Mouse (Mus musculus): ENCODE results near the gene Ddx19a. TPM values are rescaled to one million over a fixed set of nuclear protein-coding genes. Genes with fewer than 3 reads are reported as not detected.
"Not testable (repeated sequence)": the region's sequence is repeated elsewhere in the genome, so short reads cannot be mapped to it uniquely, and the experiment has no call there.

Gene Ddx19a
- total RNA-seq, 2 experiments from 2014 or later: 26.5 to 28.6 TPM

- DNase-seq (ENCODE audit: low spot score in 2 of 2): not testable (repeated sequence)
Measured at GRCm38 (mm10) chr8:110976532-110976931, 21.1 kb downstream of the Ddx19a start.

- DNase-seq (ENCODE audit: low spot score in 2 of 2): peak; percentile 90 to 96
Measured at GRCm38 (mm10) chr8:110969910-110970770, 27.5 kb downstream of the Ddx19a start.

- no peak for DNase-seq (ENCODE audit: low spot score in 2 of 2)
Measured at GRCm38 (mm10) chr8:110967326-110967725, 30.3 kb downstream of the Ddx19a start.

GRCm38 (mm10) chr8:110966586-110966985 lies 31.0 kb downstream of the Ddx19a start:
- no peak for DNase-seq (ENCODE audit: low spot score in 2 of 2)

- DNase-seq (ENCODE audit: low spot score in 2 of 2): peak; percentile 50 to 74
Measured at GRCm38 (mm10) chr8:110965594-110965993, 32.0 kb downstream of the Ddx19a start.

- DNase-seq (ENCODE audit: low spot score in 2 of 2): peak in 1 of 2 experiments; percentile 37
Measured at GRCm38 (mm10) chr8:110964666-110965065, 32.9 kb downstream of the Ddx19a start.

- no peak for DNase-seq (ENCODE audit: low spot score in 2 of 2)
Measured at GRCm38 (mm10) chr8:110963051-110963450, 34.5 kb downstream of the Ddx19a start.

GRCm38 (mm10) chr8:110959906-110960305 lies 37.7 kb downstream of the Ddx19a start:
- no peak for DNase-seq (ENCODE audit: low spot score in 2 of 2)

GRCm38 (mm10) chr8:110959071-110959780 lies 38.4 kb downstream of the Ddx19a start:
- DNase-seq (ENCODE audit: low spot score in 2 of 2): peak in 1 of 2 experiments; percentile 76

- not testable (repeated sequence) for DNase-seq (ENCODE audit: low spot score in 2 of 2)
Measured at GRCm38 (mm10) chr8:110958553-110958952, 39.0 kb downstream of the Ddx19a start.

- no peak for DNase-seq (ENCODE audit: low spot score in 2 of 2)
Measured at GRCm38 (mm10) chr8:110958135-110958534, 39.5 kb downstream of the Ddx19a start.

GRCm38 (mm10) chr8:110957471-110957870 lies 40.1 kb downstream of the Ddx19a start:
- DNase-seq (ENCODE audit: low spot score in 2 of 2): no peak

- no peak for DNase-seq (ENCODE audit: low spot score in 2 of 2)
Measured at GRCm38 (mm10) chr8:110956619-110957450, 40.8 kb downstream of the Ddx19a start.

- DNase-seq (ENCODE audit: low spot score in 2 of 2): no peak
Measured at GRCm38 (mm10) chr8:110954776-110955175, 42.8 kb downstream of the Ddx19a start.

GRCm38 (mm10) chr8:110950065-110950484 lies 47.5 kb downstream of the Ddx19a start:
- no peak for DNase-seq (ENCODE audit: low spot score in 2 of 2)

GRCm38 (mm10) chr8:110945716-110946115 lies 51.9 kb downstream of the Ddx19a start:
- DNase-seq (ENCODE audit: low spot score in 2 of 2): no peak

GRCm38 (mm10) chr8:110944276-110944876 lies 53.2 kb downstream of the Ddx19a start:
- no peak for DNase-seq (ENCODE audit: low spot score in 2 of 2)

GRCm38 (mm10) chr8:110941453-110941948 lies 56.1 kb downstream of the Ddx19a start:
- no peak for DNase-seq (ENCODE audit: low spot score in 2 of 2)

GRCm38 (mm10) chr8:110940682-110941452 lies 56.7 kb downstream of the Ddx19a start:
- no peak for DNase-seq (ENCODE audit: low spot score in 2 of 2)
